Mouse (Mus musculus) adrenal gland (tissue): ENCODE measurements around the gene Otof.

ENCODE experiments used
- intact Hi-C: fragments of 180-260 bp; cut with DNase I; formaldehyde crosslinking; loops from one replicate; pipeline ENCODE4 v1.15.1; 2025

The Otof gene

GRCm38 (mm10) chr5:30343107-30343506 is 118.6 kb downstream of the Otof start:
- intact Hi-C loops = no loop called here

DNA sequence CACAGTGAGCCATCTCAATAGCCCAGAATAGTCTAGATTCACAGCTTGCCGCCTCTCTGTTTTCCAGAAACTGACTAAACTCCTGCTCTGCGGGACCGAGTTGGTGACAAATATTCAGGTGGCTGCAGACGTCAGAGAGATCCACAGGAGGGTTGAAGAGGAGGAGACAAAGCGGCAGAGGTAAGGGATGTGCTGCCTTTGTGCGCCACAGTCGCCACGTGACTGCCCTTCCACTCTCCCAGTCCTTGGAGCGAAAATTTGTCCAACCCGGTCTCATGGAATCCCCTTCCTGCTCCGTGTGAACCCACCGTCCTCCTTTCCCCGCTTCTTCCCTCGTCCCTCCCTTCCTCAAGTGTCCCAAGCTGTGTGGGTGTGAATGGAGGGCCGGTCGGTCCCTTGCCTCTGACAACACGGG is 119.1 kb downstream of the Otof start:
- intact Hi-C loops = no loop called here

DNA sequence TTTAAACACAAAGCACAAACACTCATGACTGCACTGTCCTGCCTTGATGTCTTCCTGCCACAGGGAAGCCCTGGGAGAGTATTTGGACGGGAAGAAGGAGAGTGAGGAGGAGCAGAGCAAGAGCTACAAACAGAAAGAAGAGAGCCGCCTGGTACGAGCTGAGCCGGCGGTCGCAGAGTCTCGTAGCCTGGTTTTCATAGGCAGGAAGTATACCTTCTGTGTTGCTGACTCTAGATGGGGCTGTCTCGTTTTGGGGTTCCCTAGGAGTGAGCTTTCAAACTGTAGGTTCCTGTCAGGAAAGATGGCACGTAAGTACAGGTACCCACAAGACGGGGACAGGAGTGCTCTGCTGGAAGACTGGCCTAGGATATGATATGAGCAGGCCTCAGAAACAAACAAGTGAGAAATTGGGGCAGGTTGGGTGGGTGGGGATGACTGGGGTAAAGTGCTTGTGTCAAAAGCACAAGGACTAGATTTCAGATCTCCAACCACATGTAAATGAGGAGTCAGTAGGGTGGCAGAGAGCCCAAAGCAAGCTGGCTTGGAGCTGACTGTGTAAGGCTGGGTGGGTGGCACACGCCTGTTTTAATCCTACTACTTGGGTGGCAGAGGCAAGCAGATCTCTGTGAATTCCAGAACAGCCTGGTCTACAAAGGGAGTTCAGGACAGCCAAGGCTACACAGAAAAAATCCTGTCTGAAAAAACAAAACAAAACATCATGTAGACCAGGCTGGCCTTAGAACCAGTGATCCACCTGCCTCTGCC is 119.9 kb downstream of the Otof start:
- intact Hi-C loops = no loop called here

- intact Hi-C loops = no loop called here
Measured at GRCm38 (mm10) chr5:30340815-30341214, 120.9 kb downstream of the Otof start.
